8 mouse cellular contexts compared by ENCODE assay signal in genomic region chr11:4267202-4267578, GRCm38 (mm10). TPM values are rescaled to one million over a fixed set of nuclear protein-coding genes. Genes with fewer than 3 reads are reported as not detected.
A peak's percentile ranks its signal among the peaks of the same experiment; 100 is the strongest.
DNase-seq lines count a peak whose midpoint lies in the region; TF ChIP-seq lines count a peak whose summit lies in the region.

No protein-coding gene starts in this region.

- DNase-seq in gastrocnemius, adult 2 months, result no peak
- no peak for DNase-seq in gastrocnemius, postnatal 36 days
- peak; percentile 65 for DNase-seq in testis, postnatal 10 days (ENCODE audit: low spot score)
- DNase-seq in testis, postnatal 14 days (ENCODE audit: low spot score), result no peak
- DNase-seq in limb, embryonic 10.5 days (ENCODE audit: low spot score), result no peak
- no peak for DNase-seq in gastrocnemius, postnatal 10 days
- no peak for DNase-seq in left cerebral cortex, postnatal 4 days

- H3K9me3 ChIP-seq in limb, embryonic 10.5 days (replicated peaks), result no peaks in the 10 kb centered on the region

- peak overlapping the region; percentile 76 for H3K27ac ChIP-seq in gastrocnemius, adult 2 months
- peak overlapping the region; percentile 77; the same call in 1 of the 2 replicates for H3K27ac ChIP-seq in limb, embryonic 10.5 days
- H3K27ac ChIP-seq in small intestine, adult 2 months (ENCODE audit: insufficient read depth, low read depth, low read length), result peak overlapping the region; percentile 83

- intact Hi-C loops in gastrocnemius, adult 2 months (cut with DNase I), result no loop called here
- intact Hi-C loops in gastrocnemius, postnatal 36 days (cut with DNase I), result loop anchor here (10.0 kb wide), 1 partner anchor 78 kb away; no protein-coding TSS in a partner anchor
- intact Hi-C loops in left cerebral cortex, postnatal 4 days (cut with DNase I), result loop anchor here (10.0 kb wide), 1 partner anchor 598 kb away; no protein-coding TSS in a partner anchor

- H3K36me3 ChIP-seq in limb, embryonic 10.5 days, result no peaks in the 10 kb centered on the region
- peaks cover 4% of the 10 kb centered on the region; the same call in 1 of the 2 replicates for H3K36me3 ChIP-seq in small intestine, adult 2 months (ENCODE audit: control insufficient read depth, insufficient read depth, low read length)

- H3K4me1 ChIP-seq in limb, embryonic 10.5 days, result peaks cover 42% of the 10 kb centered on the region
- peaks cover 31% of the 10 kb centered on the region for H3K4me1 ChIP-seq in small intestine, adult 2 months (ENCODE audit: control insufficient read depth, insufficient read depth, insufficient read length, low read length)

- peak overlapping the region; percentile 83 for H3K4me3 ChIP-seq in gastrocnemius, adult 2 months
- H3K4me3 ChIP-seq in limb, embryonic 10.5 days, result peak overlapping the region; percentile 63
- H3K4me3 ChIP-seq in small intestine, adult 2 months (ENCODE audit: low read depth, low read length), result peak overlapping the region; percentile 80

- H3K27me3 ChIP-seq in limb, embryonic 10.5 days (ENCODE audit: low read depth, poor library complexity, severe bottlenecking), result peaks cover 90% of the 10 kb centered on the region
- H3K27me3 ChIP-seq in small intestine, adult 2 months (ENCODE audit: control insufficient read depth, insufficient read depth, low read length), result no peaks in the 10 kb centered on the region; the same call in 1 of the 2 replicates

- TF ChIP-seq CTCF in gastrocnemius, adult 2 months (IDR thresholded peaks at IDR 0.05), result no peak
- no peak for TF ChIP-seq CTCF in small intestine, adult 2 months (IDR thresholded peaks at IDR 0.05; ENCODE audit: extremely low read depth, insufficient read length, insufficient replicate concordance, low read depth, low read length)

- TF ChIP-seq POLR2A in small intestine, adult 2 months (IDR thresholded peaks at IDR 0.05; ENCODE audit: low read depth, low read length), result no peak

- 3% methylated on average over 13 of the region's 13 CpGs for WGBS in limb, embryonic 10.5 days
- 5% methylated on average over 13 of the region's 13 CpGs for WGBS in small intestine, adult 2 months

RNA-seq across cellular contexts. Expression of gene Lif, which starts 9.8 kb away (rescaled TPM):
- under 1 TPM; 0.17 to 0.23 TPM for total RNA-seq in gastrocnemius, adult 2 months (2021)
- total RNA-seq in gastrocnemius, postnatal 36 days (2021), result under 1 TPM; 0.13 to 0.52 TPM
- polyA plus RNA-seq in limb, embryonic 10.5 days (2016; fragmentation: Nextera tagmentation; extraction: Ambion mirVana), result 0.05 and 0.06 TPM in 2 replicates
- 1.5 and 5.6 TPM in 2 replicates for polyA plus RNA-seq in small intestine, adult 2 months (2012; rRNA removed)
- under 1 TPM; 0.47 to 0.77 TPM for total RNA-seq in gastrocnemius, postnatal 10 days (2021)
- under 1 TPM; 0.08 TPM for total RNA-seq in left cerebral cortex, postnatal 4 days (2021)

RNA-seq across cellular contexts. Expression of gene Osm, which starts 31.0 kb away (rescaled TPM):
- total RNA-seq in gastrocnemius, adult 2 months (2021), result not detected
- total RNA-seq in gastrocnemius, postnatal 36 days (2021), result not detected
- not detected in 2 replicates for polyA plus RNA-seq in limb, embryonic 10.5 days (2016; fragmentation: Nextera tagmentation; extraction: Ambion mirVana)
- polyA plus RNA-seq in small intestine, adult 2 months (2012; rRNA removed), result 0.19 and 0.48 TPM in 2 replicates
- not detected for total RNA-seq in gastrocnemius, postnatal 10 days (2021)
- under 1 TPM in 1 of 2 experiments, not detected in 1; 0.30 TPM for total RNA-seq in left cerebral cortex, postnatal 4 days (2021)

RNA-seq across cellular contexts. Expression of gene Castor1, which starts 49.2 kb away (rescaled TPM):
- 1 to 10 TPM; 2.0 to 2.6 TPM for total RNA-seq in gastrocnemius, adult 2 months (2021)
- 1 to 10 TPM; 2.2 to 3.0 TPM for total RNA-seq in gastrocnemius, postnatal 36 days (2021)
- 1.8 and 2.1 TPM in 2 replicates for polyA plus RNA-seq in limb, embryonic 10.5 days (2016; fragmentation: Nextera tagmentation; extraction: Ambion mirVana)
- 2.6 and 2.7 TPM in 2 replicates for polyA plus RNA-seq in small intestine, adult 2 months (2012; rRNA removed)
- 1 to 10 TPM; 5.9 to 6.9 TPM for total RNA-seq in gastrocnemius, postnatal 10 days (2021)
- 1 to 10 TPM; 1.8 to 1.9 TPM for total RNA-seq in left cerebral cortex, postnatal 4 days (2021)
